Mouse (Mus musculus) kidney, embryonic 15.5 days (tissue): ENCODE measurements at regions not wholly inside any gene's neighbourhood (a gene's known extent, or its start where the extent isn't known, plus 50 kb on each side); places are given as distances from the start of the nearest gene placed in this dataset. TPM values are rescaled to one million over a fixed set of nuclear protein-coding genes. Genes with fewer than 3 reads are reported as not detected.

Experiments used
- microRNA counts: library from miRNA; unstranded; fragments of <30 nt; microRNA quantifications from one replicate; lab custom pipeline; 2016
- microRNA-seq: library from miRNA; unstranded; fragments of <30 nt; microRNA quantifications from one replicate; pipeline ENCODE4, GENCODE M21; 2016

MicroRNAs encoded in the stretch of these regions (microRNA counts, 519-probe panel; counts per million panel counts)
- microRNA mmu-miR-1952 (lab: Ali Mortazavi, UCI) = 31.7 counts per million

Small RNAs in the stretch of these regions (microRNA-seq; reads per million reads assigned to microRNA genes)
- gene Mir1952 = not detected
